Mouse (Mus musculus) adrenal gland, adult 2 months (tissue): ENCODE measurements around the gene Csrp2. TPM values are rescaled to one million over a fixed set of nuclear protein-coding genes. Genes with fewer than 3 reads are reported as not detected.

ENCODE experiments used
- DNase-seq: peaks from one replicate; pipeline ENCODE4 v3.0.0; 2021
- long read RNA-seq: library from polyadenylated mRNA; stranded (forward); transcript quantifications from one replicate; pipeline ENCODE4 v2.0.0, GENCODE M21; 2021
- polyA plus RNA-seq: library from polyadenylated mRNA; depleted of rRNA; stranded (reverse); fragments of >200 nt; gene quantifications from 2 replicates; pipeline ENCODE4 v1.2.3, GENCODE M21; 2012; rRNA removed
- total RNA-seq, 2 experiments: library from RNA; stranded (reverse); gene quantifications; 2 replicates each; pipeline ENCODE4 v1.2.3; 2021

Csrp2 gene
- 100 to 1,000 TPM; 135 to 193 TPM for total RNA-seq
- 32.4 and 37.8 TPM in 2 replicates for polyA plus RNA-seq
- long read RNA-seq, transcript Csrp2-201 (6 exons, 1,384 nt) = major isoform, 24 of 30 reads
- long read RNA-seq, partial matches to known transcripts = 4 of 30 reads
- long read RNA-seq, other reads (novel, unspliced or antisense) = 0 of 30 reads

DNA sequence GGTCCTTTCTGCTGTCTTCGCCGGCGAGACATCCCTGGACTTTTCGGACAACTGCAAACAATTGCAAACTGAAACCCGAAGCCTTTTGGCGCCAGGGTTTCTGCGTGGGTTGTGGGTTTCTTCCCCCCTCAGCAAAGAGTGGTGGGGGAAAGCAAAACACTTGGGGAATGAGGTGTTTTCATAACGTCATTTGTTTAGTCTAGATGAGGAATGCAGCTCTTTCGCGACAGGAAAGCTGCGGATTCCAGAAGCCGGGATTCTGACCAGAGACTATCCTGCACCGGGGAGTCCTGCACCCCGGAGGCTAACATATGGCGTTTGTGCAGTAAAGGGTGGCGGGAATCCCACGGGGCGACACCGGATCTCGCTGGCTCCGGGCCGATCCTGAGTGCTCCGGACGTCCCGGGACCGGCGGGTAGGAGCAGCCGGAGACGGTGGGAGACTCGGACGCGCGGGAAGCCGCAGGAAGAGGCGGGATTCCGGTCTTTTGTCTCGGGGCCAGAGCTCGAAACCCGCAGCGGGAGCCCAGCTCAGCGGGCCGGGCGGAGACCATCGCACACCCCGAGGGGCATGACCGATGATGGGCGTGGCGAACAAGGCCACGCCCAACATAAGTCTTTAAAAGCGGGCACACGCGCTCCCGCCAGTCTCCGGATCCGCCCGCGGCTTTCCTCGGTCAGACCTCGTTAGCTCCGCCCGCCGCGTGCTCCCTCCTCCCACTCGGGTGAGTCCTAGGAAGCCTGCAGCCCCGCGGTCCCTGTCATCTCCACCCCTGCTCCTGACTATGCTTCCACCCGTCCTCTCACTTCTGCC, at the start of gene Csrp2:
Gene Csrp2, plus strand, starts transcription at position 259 of the 813 bp plus-strand sequence.
- DNase-seq = peak; percentile 96

DNA sequence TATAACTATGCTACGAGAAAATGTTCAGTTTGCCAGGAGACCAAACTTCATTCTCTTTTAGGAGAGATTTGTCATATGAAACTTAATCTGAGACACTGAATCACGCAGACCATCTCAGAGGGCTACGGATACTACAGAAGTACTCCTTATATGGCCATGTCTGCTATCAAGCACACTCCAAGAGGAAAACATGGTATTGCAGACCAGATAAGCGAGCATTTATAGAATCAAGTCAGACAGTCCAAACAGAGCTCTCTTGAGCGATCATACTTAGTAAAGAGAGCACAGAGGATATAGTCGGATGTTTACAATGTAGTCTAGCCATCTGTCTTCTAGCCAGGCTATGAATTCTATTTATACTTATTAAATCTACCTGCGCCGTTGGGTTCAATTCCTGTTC, 44.7 kb upstream of the Csrp2 start:
- no peak for DNase-seq

DNA sequence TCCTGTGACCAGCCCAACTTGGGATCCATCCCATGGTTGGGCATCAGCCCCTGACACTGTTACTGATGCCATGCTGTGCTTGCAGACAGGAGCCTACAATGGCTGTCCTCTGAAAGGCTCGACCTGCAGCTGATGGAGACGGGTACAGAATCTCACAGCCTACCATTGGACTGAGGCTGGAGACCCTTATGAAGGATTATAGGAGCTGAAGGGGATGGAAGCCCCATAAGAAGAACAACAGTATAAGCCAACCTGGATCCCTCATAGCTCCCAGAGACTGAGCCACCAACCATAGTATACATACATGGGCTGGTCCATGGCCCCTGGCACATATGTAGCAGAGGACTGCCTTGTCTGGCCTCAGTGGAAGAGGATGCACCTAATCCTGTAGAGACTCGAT, 42.6 kb upstream of the Csrp2 start:
- no peak for DNase-seq

DNA sequence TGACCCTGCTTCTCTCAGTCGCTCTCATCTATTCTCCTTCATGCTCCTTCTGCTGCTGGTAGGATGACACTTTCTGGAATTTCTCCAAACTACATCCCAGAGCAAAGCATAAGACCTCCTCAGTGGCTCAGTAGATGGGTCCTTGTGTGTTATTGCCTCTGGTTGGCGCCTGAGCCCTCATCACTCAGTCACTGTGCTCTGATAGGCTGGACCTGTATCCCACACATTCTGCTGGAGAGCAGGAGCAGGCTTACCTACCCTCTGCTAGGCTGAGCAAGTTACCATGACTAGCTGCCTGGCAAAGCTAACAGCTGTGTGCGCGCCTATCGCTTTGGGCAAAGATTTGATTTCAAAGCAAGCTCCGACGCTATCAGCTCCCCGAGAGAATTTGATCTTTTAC, 41.7 kb upstream of the Csrp2 start:
- no peak for DNase-seq

DNA sequence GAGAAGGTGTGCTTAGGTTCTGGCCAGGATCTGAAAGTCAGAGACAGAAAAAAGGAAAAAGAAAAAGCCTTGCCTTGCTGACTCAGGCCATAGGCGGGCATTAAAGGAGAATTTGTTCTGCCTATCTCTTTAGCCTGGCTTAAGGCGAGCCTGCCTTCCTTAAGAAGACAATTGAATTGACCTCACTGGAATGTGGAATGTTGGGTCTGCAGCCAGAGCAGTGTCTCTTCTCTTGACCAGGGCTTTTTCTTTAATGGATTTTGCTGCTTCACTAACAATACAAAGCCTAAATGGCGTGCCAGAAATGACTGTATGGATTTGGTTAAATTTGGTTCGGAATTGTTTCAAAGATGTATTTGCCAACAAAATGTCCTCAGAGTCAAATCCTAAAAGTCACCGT, 40.9 kb upstream of the Csrp2 start:
- no peak for DNase-seq

DNA sequence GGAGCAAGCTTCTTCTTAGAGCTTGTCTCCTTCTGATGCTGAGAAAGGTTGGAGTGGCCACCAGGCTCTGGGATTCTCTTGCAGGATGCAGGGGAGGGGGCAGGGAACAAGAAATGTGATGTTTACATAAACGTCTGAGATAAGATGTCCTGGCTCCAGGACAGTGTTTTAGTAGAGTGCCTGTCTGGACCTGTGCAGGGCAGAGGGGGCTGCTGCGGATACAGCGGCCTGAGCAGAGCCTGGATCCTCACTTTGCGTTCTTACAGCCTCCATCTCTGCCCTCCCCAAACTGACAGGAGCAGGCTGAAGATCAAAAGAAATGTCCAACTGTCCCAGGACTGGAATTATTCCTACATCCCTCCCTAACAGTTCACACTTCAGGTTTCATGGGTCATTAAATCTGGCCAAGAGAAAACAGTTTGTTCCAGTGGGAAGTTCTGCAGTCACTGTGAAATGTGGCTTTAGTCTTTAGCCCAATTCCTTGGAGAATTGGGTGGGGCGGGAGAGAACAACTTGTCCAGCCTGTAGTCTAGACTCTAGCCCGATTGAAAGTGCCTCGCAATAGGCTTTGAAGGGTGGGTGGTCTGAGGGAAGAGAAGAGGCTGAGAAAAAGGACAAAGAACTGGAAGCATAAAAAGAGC, 40.0 kb upstream of the Csrp2 start:
- DNase-seq = no peak

DNA sequence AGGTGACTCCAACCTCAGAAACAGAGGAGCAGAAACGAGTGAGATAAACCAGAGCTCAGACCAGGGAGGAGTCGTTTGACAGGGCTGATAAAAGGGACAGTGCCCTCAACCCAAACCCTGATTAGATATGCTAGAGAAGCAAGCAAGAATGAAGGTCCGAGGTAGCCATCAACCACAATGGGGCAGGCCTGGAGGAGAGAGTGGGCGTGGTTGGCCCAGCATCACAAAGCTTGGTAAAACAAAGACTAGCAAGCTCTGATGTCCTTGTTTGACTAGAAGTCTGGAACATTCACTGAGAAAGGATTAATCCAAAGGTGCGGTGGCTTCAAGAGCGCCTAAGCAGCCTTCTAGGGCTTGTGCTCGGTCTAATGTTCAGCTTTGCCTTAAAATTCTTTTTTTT, 38.2 kb upstream of the Csrp2 start:
- no peak for DNase-seq

DNA sequence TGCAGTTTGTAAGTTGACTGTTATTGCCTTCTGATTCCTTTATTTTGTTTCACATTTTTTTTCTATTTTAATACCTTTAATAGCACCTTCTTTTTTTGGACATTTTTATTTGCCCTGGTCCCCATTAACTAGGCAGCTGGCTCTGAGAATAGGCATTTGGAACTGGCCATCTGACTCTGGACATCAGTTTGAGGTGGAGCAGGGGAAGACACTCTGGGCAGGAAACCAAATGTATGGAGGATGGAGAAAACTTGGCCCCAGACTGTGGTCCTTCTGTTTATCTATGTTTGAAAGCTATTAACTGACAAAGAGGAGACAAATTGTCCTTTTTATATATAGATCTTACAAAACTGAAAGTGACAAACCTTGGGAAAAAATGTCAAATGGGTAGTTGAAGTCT, 36.9 kb upstream of the Csrp2 start:
- no peak for DNase-seq

DNA sequence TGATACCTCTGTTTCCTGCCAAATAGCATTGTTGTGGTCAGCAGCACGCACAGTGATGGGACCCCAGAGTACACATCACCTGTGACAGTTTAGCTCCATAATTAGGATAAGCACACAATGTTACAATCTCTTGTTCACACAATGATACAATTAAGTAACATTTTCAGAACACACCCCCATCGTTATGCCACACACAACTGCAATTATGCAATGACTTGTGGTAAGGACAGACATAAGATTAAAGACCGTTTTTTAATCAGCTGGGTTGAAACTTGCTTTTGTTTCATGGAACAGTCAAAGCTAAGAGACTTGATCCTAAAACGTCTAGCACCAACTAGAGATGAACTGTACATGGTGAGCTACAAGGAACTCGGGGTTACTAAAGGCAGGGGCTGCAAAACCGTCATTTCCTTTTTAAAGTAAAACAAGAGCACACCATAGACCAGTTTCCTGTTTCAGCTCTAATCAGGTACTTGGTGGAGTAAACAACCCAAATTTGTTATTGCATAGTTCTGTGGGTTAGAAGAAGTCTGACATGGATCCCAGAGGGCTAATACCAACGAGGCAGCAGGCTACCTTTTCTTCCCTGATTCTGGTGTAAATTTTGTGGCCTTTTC, 28.8 kb upstream of the Csrp2 start:
- DNase-seq = no peak

DNA sequence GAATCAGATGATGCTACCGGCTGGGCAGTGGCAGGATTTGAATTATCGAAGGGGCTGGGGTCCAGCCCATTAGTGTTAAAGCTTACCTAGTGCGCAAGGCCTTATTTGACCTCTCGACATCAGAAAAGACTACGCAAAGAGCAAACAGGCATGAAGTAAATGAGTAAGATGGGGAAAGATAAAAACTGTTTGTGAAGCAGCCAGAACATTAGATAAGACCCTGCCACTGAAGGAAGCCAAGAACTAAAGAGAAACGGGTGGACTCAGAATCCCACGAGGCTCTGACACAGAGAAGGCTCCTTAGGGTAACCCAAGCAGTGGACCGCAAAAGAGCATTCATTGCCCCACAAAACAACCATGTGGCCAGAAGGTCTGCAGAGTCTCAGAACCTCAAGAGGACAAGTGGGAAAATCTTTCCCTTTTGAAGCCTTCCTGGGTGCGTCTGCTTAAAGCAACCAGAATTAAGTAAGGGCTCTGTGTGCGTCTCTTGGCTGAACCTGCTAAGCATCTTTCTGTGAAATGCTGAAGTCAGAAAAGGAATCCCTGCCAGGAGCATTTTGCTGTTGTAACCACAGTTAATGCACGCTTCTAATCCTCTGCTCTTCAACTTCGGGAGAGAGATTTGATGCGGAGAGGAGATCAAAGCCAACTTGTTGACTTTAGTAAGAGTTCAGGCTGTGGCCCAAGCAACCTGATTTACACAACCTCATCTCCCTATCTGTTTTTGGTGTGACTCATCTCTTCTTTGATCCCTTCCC, 19.7 kb upstream of the Csrp2 start:
- DNase-seq = no peak

DNA sequence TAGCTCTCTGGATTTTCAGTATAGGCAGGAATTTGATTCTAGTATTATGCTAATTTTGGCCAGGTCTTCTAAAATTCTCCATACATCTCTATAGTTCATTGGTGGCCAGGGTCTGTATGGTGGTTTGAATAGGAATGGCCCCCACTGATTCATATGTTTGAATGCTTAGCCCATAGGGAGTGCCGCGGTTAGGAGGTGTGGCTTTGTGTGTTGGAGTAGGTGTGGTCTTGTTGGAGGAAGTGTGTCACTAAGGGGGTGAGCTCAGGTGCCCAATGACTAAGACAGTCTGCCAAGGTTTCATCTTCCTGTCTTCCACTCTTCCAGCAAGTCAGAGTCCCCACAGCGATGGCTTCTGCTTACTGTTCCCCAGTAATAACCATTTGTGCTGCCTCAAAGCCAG, 15.7 kb upstream of the Csrp2 start:
- DNase-seq = no peak

DNA sequence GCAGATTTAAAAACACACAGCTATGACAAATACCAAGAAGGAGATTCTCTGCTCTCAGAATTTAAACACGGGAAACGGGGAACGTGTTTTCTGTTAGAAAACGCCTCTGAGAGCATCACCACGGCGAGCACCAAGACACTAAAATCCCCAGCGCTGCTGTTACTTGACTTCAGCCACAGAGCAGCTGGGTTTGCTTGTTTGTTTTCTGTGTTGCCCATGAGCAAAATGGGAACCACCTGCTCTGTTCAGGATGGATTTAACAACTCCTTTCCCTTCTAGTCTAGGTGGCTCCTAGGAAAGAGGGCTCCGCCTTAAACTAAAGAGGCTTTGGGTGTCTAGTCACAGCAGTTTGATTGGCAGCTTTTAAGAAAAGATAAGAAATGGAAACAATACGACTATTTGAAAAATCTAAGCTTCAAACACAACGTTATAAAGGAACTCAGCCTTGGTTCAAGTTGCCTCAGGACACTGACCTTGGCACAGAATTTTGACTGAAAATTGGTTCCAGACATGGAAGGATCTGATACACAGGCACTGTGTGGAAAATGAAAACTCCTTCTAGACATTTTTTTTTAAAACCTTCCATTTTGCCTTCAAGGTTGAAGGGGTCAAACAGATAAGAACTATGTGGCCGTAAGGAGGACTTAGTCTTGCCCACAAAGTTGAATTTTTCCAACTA, 2.8 kb upstream of the Csrp2 start:
- no peak for DNase-seq

DNA sequence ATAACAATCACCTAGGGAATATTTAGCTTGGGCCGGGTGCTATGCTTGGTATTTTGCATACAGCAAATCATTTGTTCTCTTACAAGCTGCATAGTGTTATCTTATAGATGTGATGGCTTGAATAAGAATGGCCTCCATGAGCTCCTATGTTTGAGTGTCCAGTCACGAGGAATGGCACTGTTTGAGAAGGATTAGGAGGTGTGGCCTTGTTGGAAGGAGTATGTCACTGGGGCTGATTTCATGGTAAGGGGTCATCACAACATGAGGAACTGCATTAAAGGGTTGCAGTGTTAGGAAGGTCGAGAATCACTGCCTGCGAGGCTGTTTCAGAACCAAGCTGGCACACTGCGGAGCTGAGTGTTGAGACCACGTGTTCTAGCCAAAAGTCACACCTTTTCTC, 2.1 kb upstream of the Csrp2 start:
- DNase-seq = no peak

DNA sequence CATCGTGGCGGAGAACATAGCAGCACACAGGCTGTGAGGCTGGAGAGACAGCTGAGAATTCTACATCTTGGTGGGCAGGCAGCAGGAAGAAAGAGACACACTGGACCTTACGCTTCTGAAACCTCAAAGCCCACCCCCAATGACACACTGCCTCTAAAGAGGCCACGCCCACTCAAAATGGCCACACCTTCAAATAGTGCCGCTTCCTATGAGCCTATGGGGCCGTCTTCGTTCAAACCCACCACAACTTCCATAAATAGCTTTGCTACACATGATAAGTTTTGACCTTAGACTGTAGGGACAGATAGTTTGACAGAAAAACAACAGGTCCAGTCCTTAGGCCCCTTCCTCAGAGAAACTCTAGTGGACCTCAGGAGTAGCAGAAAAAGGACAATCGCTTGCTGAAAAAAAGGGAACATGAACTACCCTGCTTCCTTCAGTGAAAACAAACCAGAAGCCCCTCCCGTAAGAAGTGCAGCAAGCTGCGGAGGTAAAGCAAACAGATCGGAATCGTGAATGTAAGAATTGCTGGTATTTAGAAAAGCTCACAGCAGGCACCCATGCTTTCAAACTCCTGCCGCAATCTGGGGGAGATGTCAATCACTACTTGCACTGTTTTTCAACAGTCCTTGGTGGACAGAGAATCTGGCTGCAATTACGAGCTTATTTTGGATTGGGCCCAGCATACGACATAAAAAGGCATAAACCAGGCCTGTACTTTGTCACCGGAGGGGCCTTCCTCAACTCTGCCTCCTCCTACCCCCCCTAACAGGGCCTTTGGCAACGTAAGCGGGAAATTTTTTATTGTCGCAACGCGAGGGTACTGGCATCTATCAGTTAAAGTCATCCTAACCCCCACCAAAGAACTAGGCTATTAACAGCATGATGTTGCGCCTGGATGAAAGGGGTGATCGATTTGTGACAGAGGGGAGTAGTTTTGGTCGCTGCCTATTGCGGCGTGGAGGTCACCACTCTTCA, 886 bp upstream of the Csrp2 start:
- DNase-seq = peak; percentile 66

DNA sequence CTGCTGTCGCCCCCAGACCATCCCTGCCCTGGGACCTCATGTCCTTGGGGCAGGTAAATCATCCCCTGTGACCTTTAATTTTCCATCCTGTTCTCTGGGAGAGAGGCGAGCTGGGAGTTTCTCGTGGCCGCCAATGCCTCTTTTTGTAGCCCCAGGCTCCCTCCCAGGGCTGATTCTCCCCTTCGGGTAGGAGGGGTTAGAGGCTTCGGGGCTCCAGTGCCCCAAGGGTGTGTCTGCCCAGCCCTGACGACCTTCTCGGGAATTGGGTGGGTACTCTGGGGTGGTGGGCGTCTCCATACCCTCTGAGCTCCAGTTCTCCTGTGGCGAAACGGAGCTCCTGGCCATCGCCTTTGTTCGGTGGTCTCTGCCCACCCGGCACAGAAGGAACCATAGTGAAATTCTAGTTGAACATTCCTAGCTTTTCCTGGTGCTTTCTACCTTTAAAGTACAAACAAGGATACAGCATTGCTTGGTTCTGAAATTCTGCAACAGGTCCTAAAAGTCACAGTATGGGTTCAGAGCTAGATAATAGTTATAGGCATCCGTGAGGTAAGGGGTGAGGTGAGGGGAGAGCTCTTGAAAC, 870 bp downstream of the Csrp2 start:
- no peak for DNase-seq

DNA sequence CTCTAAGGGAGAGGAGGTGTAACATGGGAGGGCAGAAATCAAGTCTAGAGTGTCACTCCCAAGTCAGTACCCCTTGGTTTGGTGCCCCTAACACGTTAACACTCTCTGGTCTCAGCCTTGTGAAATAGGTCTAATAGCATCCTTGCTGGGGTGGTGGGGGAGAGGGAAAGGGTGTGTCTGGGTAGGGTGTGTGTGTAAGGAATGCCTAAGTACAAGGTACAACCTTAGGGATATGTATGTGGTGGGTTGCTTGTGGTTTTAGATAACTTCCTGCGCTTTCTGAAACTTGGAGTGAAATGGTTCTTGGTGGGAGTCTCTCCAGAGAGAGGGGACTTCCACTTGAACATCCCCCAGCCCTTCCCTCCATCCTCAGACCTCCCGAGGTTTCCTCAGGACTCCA, 2.3 kb downstream of the Csrp2 start:
- no peak for DNase-seq

DNA sequence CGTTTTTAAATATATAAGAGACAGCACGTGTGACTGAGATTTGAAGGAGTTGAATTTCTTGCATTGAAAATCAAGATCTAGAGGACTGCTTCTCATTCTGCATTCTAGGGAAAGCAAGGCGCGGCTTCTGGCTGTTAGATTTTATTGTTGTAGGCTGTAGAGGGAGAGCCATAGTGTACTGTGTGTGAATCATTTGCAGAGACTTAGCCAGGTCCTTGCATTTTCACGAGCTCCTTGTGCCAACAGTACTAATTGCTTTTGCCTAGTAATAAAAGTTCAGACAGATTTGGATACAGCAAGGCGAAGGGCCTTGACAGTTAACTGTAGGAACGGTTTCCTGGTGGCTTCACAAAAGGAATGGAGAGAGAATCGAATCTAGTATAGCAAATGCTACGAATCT, 3.0 kb downstream of the Csrp2 start:
- DNase-seq = no peak

DNA sequence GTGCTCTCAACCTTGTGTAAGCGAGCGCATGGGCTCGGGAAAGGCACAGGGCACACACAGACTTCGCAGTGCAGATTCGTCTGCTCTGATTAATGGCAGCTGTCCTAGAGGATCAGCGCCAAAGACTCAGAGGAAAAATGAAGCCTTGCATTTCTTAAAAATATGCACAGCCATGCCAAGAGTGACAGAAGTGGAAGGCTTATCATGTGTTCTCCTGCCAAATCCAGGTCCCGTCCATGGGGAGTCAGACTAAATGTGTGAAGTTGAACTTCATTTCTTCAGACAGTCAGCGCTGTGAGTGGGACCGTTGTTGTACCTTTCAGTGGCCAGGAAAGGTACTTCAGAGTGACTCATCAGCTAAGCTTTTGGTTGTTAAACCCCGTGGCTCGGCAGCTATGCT, 7.9 kb downstream of the Csrp2 start:
- DNase-seq = peak; percentile 75

DNA sequence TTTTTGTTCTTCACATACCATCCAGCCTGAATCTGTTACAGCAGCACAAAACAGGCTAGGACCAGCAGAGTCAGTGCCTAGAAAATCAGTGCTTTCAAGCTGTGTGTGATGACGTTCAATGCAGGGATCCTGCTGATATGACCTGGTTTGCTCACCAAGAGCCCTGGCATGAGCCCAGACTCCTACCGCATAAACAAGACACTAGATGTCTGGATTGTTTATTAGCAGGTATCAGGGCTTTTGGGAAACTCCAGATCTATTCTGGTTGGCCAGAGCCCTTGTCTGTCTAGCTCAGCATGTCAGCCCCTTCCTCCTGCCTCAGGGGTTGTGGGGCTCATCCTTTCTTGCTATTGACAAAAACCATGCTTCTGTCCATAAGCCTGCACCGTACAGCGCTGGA, 10.2 kb downstream of the Csrp2 start:
- peak; percentile 76 for DNase-seq
